Mouse (Mus musculus) myocyte (in vitro differentiated cells): ENCODE data around the gene Psmb3. TPM values are rescaled to one million over a fixed set of nuclear protein-coding genes. Genes with fewer than 3 reads are reported as not detected.

ENCODE experiments used
- H3K27me3 ChIP-seq: one replicate; pipeline ENCODE4 v1.6.1; 2011; ENCODE audit not compliant: control insufficient read depth, insufficient read depth, insufficient read length
- H3K36me3 ChIP-seq: one replicate; pipeline ENCODE4 v1.6.1; 2011; ENCODE audit not compliant: control insufficient read depth, insufficient read depth
- H3K4me2 ChIP-seq: one replicate; pipeline ENCODE4 v1.6.1; 2011; ENCODE audit warnings: low read depth, control low read depth
- H3K4me3 ChIP-seq: one replicate; pipeline ENCODE4 v1.5.1; 2011; ENCODE audit warnings: mild to moderate bottlenecking, control low read depth, moderate library complexity
- H3K79me2 ChIP-seq: one replicate; pipeline ENCODE4 v1.6.1; 2011; ENCODE audit not compliant: control insufficient read depth, insufficient read depth
- H3ac ChIP-seq: one replicate; pipeline ENCODE4 v1.6.1; 2011; ENCODE audit not compliant: control insufficient read depth, insufficient read length
- CEBPB ChIP-seq: IDR thresholded peaks from 2 replicates; pipeline ENCODE4 v1.6.1; 2011; ENCODE audit warnings: mild to moderate bottlenecking, moderate library complexity; ENCODE audit not compliant: poor library complexity, insufficient read depth, severe bottlenecking
- E2F4 ChIP-seq: IDR thresholded peaks from one replicate; pipeline ENCODE4 v1.6.1; 2011; ENCODE audit warnings: mild to moderate bottlenecking, control low read depth, moderate library complexity; ENCODE audit not compliant: insufficient read depth
- MAX ChIP-seq: IDR thresholded peaks from one replicate; pipeline ENCODE4 v1.6.1; 2011; ENCODE audit warnings: low read depth, mild to moderate bottlenecking, control low read depth
- MYOD1 ChIP-seq, 3 experiments: IDR thresholded peaks; one replicate each; pipeline ENCODE4 v1.6.1; 2011; ENCODE audit warnings: control low read depth in 2 of 3, low read depth in 2 of 3, mild to moderate bottlenecking in 2 of 3, moderate library complexity in 1 of 3; ENCODE audit not compliant: insufficient read length in 2 of 3, control insufficient read depth in 1 of 3
- MYOG ChIP-seq, 3 experiments: IDR thresholded peaks; one replicate each; pipeline ENCODE4 v1.6.1; 2011; ENCODE audit warnings: control low read depth in 2 of 3, low read depth in 2 of 3, mild to moderate bottlenecking in 2 of 3; ENCODE audit not compliant: insufficient read length in 2 of 3, control insufficient read depth in 1 of 3, insufficient read depth in 1 of 3
- POLR2A ChIP-seq: IDR thresholded peaks from one replicate; pipeline ENCODE4 v1.6.1; 2011; ENCODE audit warnings: low read depth, mild to moderate bottlenecking, control low read depth, moderate library complexity; ENCODE audit not compliant: insufficient read length
- POLR2AphosphoS2 ChIP-seq: IDR thresholded peaks from one replicate; pipeline ENCODE4 v1.6.1; 2011; ENCODE audit warnings: low read depth, control low read depth; ENCODE audit not compliant: insufficient read length
- REST ChIP-seq: IDR thresholded peaks from one replicate; pipeline ENCODE4 v1.6.1; 2011; ENCODE audit warnings: mild to moderate bottlenecking, control low read depth, moderate library complexity; ENCODE audit not compliant: insufficient read depth, insufficient read length
- SRF ChIP-seq: IDR thresholded peaks from one replicate; pipeline ENCODE4 v1.6.1; 2011; ENCODE audit warnings: low read depth; ENCODE audit not compliant: control insufficient read depth, insufficient read length
- TCF12 ChIP-seq: IDR thresholded peaks from one replicate; pipeline ENCODE4 v1.6.1; 2011; ENCODE audit warnings: mild to moderate bottlenecking, control low read depth; ENCODE audit not compliant: poor library complexity, insufficient read depth, severe bottlenecking
- TCF3 ChIP-seq: IDR thresholded peaks from one replicate; pipeline ENCODE4 v1.6.1; 2011; ENCODE audit warnings: low read depth, control low read depth; ENCODE audit not compliant: insufficient read length
- USF1 ChIP-seq: IDR thresholded peaks from one replicate; pipeline ENCODE4 v1.6.1; 2011; ENCODE audit warnings: low read depth, mild to moderate bottlenecking, control low read depth, moderate library complexity
- polyA plus RNA-seq: library from polyadenylated mRNA; unstranded; fragments of >200 nt; fragmentation: generic; extraction: Trizol; gene quantifications from one replicate; pipeline ENCODE4 v1.2.1, GENCODE M21; 2012; ENCODE audit warnings: missing spikeins

Gene Psmb3
- polyA plus RNA-seq, 1 experiment: 694 TPM

- H3K36me3 ChIP-seq: no peaks in the 10 kb centered on the region
- H3K79me2 ChIP-seq: peaks cover 17% of the 10 kb centered on the region
- peak overlapping the region; percentile 67 for H3ac ChIP-seq
- H3K27me3 ChIP-seq: no peaks in the 10 kb centered on the region
- peak overlapping the region; percentile 83 for H3K4me3 ChIP-seq
- peak overlapping the region; percentile 72 for H3K4me2 ChIP-seq
- TF ChIP-seq TCF3 (no peak), MYOG (IDR thresholded peaks at IDR 0.05; ENCODE audit: control insufficient read depth in 1 of 3, insufficient read depth in 1 of 3, insufficient read length in 2 of 3, low read depth in 2 of 3) (no peak), CEBPB (no peak), POLR2A (no peak), SRF (no peak), MYOD1 (IDR thresholded peaks at IDR 0.05; ENCODE audit: control insufficient read depth in 1 of 3, insufficient read length in 2 of 3, low read depth in 2 of 3) (no peak), TCF12 (no peak), E2F4 (no peak), USF1 (no peak), REST (no peak), POLR2AphosphoS2 (no peak), MAX (no peak)
Measured at GRCm38 (mm10) chr11:97664339-97664665, 38.9 kb upstream of the Psmb3 start.

DNA sequence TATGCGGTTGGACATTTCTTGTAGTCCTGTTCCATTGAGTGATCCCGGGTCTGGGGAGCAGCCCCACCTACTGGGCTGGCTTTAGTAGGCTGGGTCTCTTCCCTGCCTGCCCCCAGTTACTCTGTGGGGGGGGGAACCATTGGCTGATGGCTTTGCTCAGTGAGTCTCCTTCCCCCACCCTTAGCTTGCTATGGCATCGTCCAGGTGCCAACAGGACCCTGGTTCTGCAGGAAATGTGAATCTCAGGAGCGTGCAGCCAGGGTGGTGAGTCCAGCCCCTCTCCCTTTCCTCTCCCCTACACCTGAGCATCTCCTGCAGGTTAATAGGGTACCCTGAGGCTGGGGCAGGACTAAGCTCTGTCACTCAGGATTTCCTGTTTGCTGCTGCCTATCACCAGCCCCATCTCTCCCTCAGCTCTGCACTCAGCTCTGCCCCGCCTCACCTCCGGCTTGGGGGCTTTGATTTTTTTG is 38.4 kb upstream of the Psmb3 start:
- no peak overlapping the region for H3ac ChIP-seq
- H3K79me2 ChIP-seq: peaks cover 12% of the 10 kb centered on the region
- H3K36me3 ChIP-seq: no peaks in the 10 kb centered on the region
- TF ChIP-seq MYOG (IDR thresholded peaks at IDR 0.05; ENCODE audit: control insufficient read depth in 1 of 3, insufficient read depth in 1 of 3, insufficient read length in 2 of 3, low read depth in 2 of 3) (no peak), POLR2AphosphoS2 (no peak), USF1 (no peak), TCF12 (no peak), MAX (no peak)
- peak overlapping the region; percentile 72 for H3K4me2 ChIP-seq
- peak overlapping the region; percentile 83 for H3K4me3 ChIP-seq
- H3K27me3 ChIP-seq: no peaks in the 10 kb centered on the region

DNA sequence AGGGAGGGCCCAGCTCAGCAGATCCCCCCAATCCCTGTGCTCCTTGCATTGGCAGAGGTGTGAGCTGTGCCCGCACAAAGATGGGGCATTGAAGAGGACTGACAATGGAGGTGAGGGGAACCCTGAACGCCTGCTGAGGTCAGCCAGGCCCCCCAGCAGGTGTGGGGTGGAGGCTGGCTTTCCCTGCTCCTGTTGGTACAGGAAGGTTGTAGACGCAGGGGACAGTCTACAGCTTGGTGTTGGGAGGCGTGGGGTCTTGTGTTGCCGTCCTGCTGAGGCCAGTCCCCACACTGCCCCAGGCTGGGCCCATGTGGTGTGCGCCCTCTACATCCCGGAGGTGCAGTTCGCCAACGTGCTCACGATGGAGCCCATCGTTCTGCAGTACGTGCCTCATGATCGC is 37.8 kb upstream of the Psmb3 start:
- peaks cover 12% of the 10 kb centered on the region for H3K79me2 ChIP-seq
- H3K36me3 ChIP-seq: no peaks in the 10 kb centered on the region
- TF ChIP-seq USF1: no peak
- H3K27me3 ChIP-seq: no peaks in the 10 kb centered on the region
- H3K4me3 ChIP-seq: no peak overlapping the region
- no peak overlapping the region for H3K4me2 ChIP-seq
- H3ac ChIP-seq: no peak overlapping the region

- no peak overlapping the region for H3ac ChIP-seq
- peaks cover under 1% of the 10 kb centered on the region for H3K36me3 ChIP-seq
- no peak overlapping the region for H3K4me2 ChIP-seq
- H3K4me3 ChIP-seq: no peak overlapping the region
- no peaks in the 10 kb centered on the region for H3K27me3 ChIP-seq
- TF ChIP-seq SRF (no peak), TCF12 (no peak), USF1 (no peak), MAX (no peak), MYOD1 (IDR thresholded peaks at IDR 0.05; ENCODE audit: control insufficient read depth in 1 of 3, insufficient read length in 2 of 3, low read depth in 2 of 3) (no peak), POLR2A (no peak), MYOG (IDR thresholded peaks at IDR 0.05; ENCODE audit: control insufficient read depth in 1 of 3, insufficient read depth in 1 of 3, insufficient read length in 2 of 3, low read depth in 2 of 3) (no peak), POLR2AphosphoS2 (no peak), TCF3 (no peak), REST (no peak), CEBPB (no peak), E2F4 (no peak)
- H3K79me2 ChIP-seq: peaks cover 12% of the 10 kb centered on the region
Measured at GRCm38 (mm10) chr11:97666221-97666620, 37.0 kb upstream of the Psmb3 start.

DNA sequence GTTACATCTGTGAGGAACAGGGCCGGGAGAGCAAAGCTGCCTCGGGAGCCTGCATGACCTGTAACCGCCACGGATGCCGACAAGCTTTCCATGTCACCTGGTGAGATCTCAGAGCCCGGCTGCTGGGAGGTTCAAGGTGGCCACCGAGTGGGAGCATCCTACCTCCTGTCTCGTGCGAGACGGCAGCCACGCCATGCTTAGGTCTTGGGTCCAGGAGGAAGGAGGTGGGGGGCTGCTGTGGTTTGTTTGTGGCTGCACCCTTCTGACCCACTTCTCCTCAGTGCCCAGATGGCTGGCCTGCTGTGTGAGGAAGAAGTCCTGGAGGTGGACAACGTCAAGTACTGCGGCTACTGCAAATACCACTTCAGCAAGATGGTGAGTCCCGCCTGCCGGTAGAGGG is 36.4 kb upstream of the Psmb3 start:
- Histone ChIP-seq H3ac (no peak overlapping the region), H3K4me2 (no peak overlapping the region), H3K27me3 (no peaks in the 10 kb centered on the region), H3K36me3 (peaks cover 4% of the 10 kb centered on the region), H3K79me2 (peaks cover 12% of the 10 kb centered on the region), H3K4me3 (no peak overlapping the region)
- TF ChIP-seq MYOG (IDR thresholded peaks at IDR 0.05; ENCODE audit: control insufficient read depth in 1 of 3, insufficient read depth in 1 of 3, insufficient read length in 2 of 3, low read depth in 2 of 3): no peak
- TF ChIP-seq MAX: no peak
- no peak for TF ChIP-seq TCF3
- no peak for TF ChIP-seq POLR2AphosphoS2
- no peak for TF ChIP-seq TCF12
- no peak for TF ChIP-seq E2F4
- TF ChIP-seq USF1: no peak
- TF ChIP-seq CEBPB: no peak
- TF ChIP-seq MYOD1 (IDR thresholded peaks at IDR 0.05; ENCODE audit: control insufficient read depth in 1 of 3, insufficient read length in 2 of 3, low read depth in 2 of 3): no peak
- TF ChIP-seq POLR2A: no peak
- TF ChIP-seq SRF: no peak
- TF ChIP-seq REST: no peak
